In the genomic region with DNA sequence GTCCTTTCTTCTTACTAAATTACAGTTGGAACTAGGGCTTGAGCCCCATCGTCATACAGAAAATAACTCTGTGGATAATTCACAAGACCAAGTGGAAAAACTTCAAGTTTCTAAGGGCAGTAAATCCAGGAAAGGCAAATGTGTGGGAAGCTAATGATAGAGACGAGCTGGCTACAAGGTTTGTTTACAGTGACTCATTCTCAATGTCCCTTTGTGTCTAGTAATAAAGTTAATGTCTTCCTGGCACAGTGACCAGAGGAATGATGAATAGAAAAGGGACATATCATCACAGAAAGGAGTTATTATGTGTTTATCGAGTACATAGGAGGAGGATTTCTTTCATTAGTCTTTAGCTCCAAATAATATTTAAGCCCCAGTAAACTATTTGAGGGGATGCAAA, we compare ENCODE assay signal across 24 mouse cellular contexts.
"Had no signal": no experiment of that assay in that cellular context is flagged by ENCODE, and none has a peak within 500 bp of the region (broad histone marks: within the 10 kb centered on the region; RNA-seq: fewer than 3 reads in every experiment).

No protein-coding gene starts in this region.

- ATAC-seq: hindbrain, embryonic 16.5 days; intestine, embryonic 16.5 days had no signal

- H3K9ac ChIP-seq: heart, embryonic 13.5 days; heart, embryonic 15.5 days; hindbrain, embryonic 12.5 days; hindbrain, embryonic 14.5 days; limb, embryonic 12.5 days; liver, embryonic 13.5 days had no signal

- H3K27ac ChIP-seq: heart, adult 2 months; heart, embryonic 13.5 days; heart, embryonic 15.5 days; hindbrain, embryonic 12.5 days; hindbrain, embryonic 14.5 days; layer of hippocampus, adult 2 months; left cerebral cortex, adult 2 months; limb, embryonic 10.5 days; limb, embryonic 12.5 days; liver, embryonic 13.5 days had no signal

- H3K4me2 ChIP-seq: heart, embryonic 11.5 days; heart, embryonic 13.5 days; heart, embryonic 15.5 days; hindbrain, embryonic 12.5 days; hindbrain, embryonic 14.5 days; limb, embryonic 12.5 days; liver, embryonic 11.5 days; liver, embryonic 13.5 days had no signal

- H3K36me3 ChIP-seq: heart, embryonic 13.5 days; heart, embryonic 15.5 days; hindbrain, embryonic 12.5 days; limb, embryonic 10.5 days; limb, embryonic 12.5 days; liver, embryonic 13.5 days had no signal

- H3K4me3 ChIP-seq: heart, adult 2 months; heart, embryonic 13.5 days; heart, embryonic 15.5 days; hindbrain, embryonic 12.5 days; layer of hippocampus, adult 2 months; left cerebral cortex, adult 2 months; limb, embryonic 10.5 days; limb, embryonic 12.5 days; liver, embryonic 13.5 days had no signal

- DNase-seq: gastrocnemius, postnatal 14 days; gastrocnemius, postnatal 36 days; heart, adult 11 months; heart, adult 2 months; heart, postnatal 14 days; heart, postnatal 36 days; kidney, adult 11 months; kidney, adult 8-10 months; kidney, postnatal 14 days; kidney, postnatal 36 days; liver; liver, embryonic 13.5 days had no signal

- H3K4me1 ChIP-seq: heart, embryonic 13.5 days; heart, embryonic 15.5 days; hindbrain, embryonic 12.5 days; limb, embryonic 10.5 days; limb, embryonic 12.5 days; liver, embryonic 13.5 days had no signal

- H3K27me3 ChIP-seq: heart, embryonic 13.5 days; heart, embryonic 15.5 days; hindbrain, embryonic 12.5 days; limb, embryonic 12.5 days; liver, embryonic 13.5 days had no signal

- H3K9me3 ChIP-seq: heart, embryonic 13.5 days; heart, embryonic 15.5 days; hindbrain, embryonic 12.5 days; limb, embryonic 10.5 days; limb, embryonic 12.5 days; liver, embryonic 13.5 days had no signal
